Mouse (Mus musculus): ENCODE data around the gene Hist1h2be. TPM values are rescaled to one million over a fixed set of nuclear protein-coding genes. Genes with fewer than 3 reads are reported as not detected.
"Not testable (repeated sequence)": the region's sequence is repeated elsewhere in the genome, so short reads cannot be mapped to it uniquely, and the experiment has no call there.

Hist1h2be gene
- polyA plus RNA-seq, 1 experiment from 2014 or later = 2.5 TPM

DNA sequence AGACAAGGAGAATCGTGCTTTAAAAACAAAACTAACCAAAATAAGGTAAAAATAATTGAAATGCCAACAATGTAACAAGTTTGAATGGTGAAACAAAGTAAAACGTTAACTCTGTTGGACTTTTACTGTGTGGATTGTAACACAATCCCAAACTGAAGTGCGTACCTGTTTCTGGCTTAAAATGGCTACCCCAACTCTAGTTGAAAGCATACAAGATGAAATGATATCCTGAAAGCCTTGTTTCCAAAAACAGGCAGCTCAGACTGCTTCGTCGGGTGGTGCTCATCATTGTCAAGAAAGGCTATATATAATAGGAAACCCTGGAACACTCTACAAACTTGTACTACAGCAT, 59.4 kb downstream of the Hist1h2be start:
- not testable (repeated sequence) for H3K4me1 ChIP-seq (replicated peaks); H3K36me3 ChIP-seq; H3K27me3 ChIP-seq (ENCODE audit: insufficient read depth, poor library complexity, severe bottlenecking); DNase-seq (ENCODE audit: low spot score); H3K9me3 ChIP-seq
- Histone ChIP-seq H3K4me3 (peak overlapping the region; percentile 54), H3K27ac (peak overlapping the region; percentile 98; the same call in 1 of the 2 replicates)
- 1% methylated on average over 2 of the region's 5 CpGs for WGBS

GRCm38 (mm10) chr13:23560699-23561098, 60.2 kb downstream of the Hist1h2be start:
- Histone ChIP-seq H3K27ac (peak overlapping the region; percentile 74), H3K4me3 (peak overlapping the region; percentile 21; the same call in 1 of the 2 replicates)
- 23% methylated on average over 2 of the region's 2 CpGs for WGBS
- H3K9me3 ChIP-seq; H3K36me3 ChIP-seq; H3K4me1 ChIP-seq (replicated peaks); H3K27me3 ChIP-seq (ENCODE audit: insufficient read depth, poor library complexity, severe bottlenecking); DNase-seq (ENCODE audit: low spot score): not testable (repeated sequence)

GRCm38 (mm10) chr13:23556906-23557305, 64.0 kb downstream of the Hist1h2be start:
- Histone ChIP-seq H3K9me3 (no peaks in the 10 kb centered on the region), H3K4me1 (replicated peaks) (peaks cover 10% of the 10 kb centered on the region), H3K27me3 (ENCODE audit: insufficient read depth, poor library complexity, severe bottlenecking) (no peaks in the 10 kb centered on the region), H3K36me3 (no peaks in the 10 kb centered on the region), H3K27ac (peak overlapping the region; percentile 98), H3K4me3 (peak overlapping the region; percentile 71; the same call in 1 of the 2 replicates)
- DNase-seq (ENCODE audit: low spot score) = no peak
- 73% methylated on average over 3 of the region's 3 CpGs for WGBS

DNA sequence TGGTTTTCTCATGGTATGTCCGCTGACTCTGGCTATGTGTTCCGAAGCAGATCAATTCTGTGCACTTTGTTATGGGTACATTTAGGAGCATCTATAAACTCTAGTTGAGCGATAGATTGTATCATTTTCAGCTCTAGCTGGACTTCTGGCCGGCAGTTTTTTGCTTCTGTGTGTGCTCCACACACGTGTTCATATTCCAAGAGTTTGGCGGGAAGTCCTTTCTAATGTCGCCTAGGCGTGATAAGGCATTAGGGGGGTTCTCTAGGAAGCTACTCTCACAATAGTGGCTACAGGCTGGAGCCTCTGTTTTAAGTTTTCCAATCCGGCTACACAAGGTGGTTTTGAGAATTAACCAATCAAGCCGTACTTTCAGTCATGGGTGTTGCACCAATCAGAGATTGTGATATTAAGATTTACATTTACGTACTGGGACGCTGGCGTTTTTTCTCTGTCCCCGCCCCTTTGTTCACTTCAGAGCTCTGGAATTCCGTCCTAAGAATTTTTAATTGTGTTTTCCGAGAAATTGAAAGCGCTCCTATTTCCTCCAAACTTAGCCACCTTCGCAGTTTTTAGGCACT, 65.0 kb downstream of the Hist1h2be start:
- DNase-seq (ENCODE audit: low spot score) = peak; percentile 78
- Histone ChIP-seq H3K27ac (peak overlapping the region; percentile 98), H3K27me3 (ENCODE audit: insufficient read depth, poor library complexity, severe bottlenecking) (no peaks in the 10 kb centered on the region), H3K9me3 (no peaks in the 10 kb centered on the region), H3K4me3 (peak overlapping the region; percentile 71), H3K4me1 (replicated peaks) (peaks cover 15% of the 10 kb centered on the region), H3K36me3 (no peaks in the 10 kb centered on the region)
- under 1% methylated on average over 18 of the region's 18 CpGs for WGBS

- no peaks in the 10 kb centered on the region for H3K9me3 ChIP-seq
- peak; percentile 87 for DNase-seq (ENCODE audit: low spot score)
- H3K36me3 ChIP-seq = no peaks in the 10 kb centered on the region
- H3K27me3 ChIP-seq (ENCODE audit: insufficient read depth, poor library complexity, severe bottlenecking) = no peaks in the 10 kb centered on the region
- H3K4me1 ChIP-seq (replicated peaks) = peaks cover 18% of the 10 kb centered on the region
- under 1% methylated on average over 54 of the region's 54 CpGs for WGBS
- peak overlapping the region; percentile 98 for H3K27ac ChIP-seq
- H3K4me3 ChIP-seq = peak overlapping the region; percentile 71
Measured at GRCm38 (mm10) chr13:23554925-23555838, 65.7 kb downstream of the Hist1h2be start.

- H3K4me3 ChIP-seq = peak overlapping the region; percentile 71
- no peaks in the 10 kb centered on the region for H3K27me3 ChIP-seq (ENCODE audit: insufficient read depth, poor library complexity, severe bottlenecking)
- WGBS = 24% methylated on average over 9 of the region's 9 CpGs
- no peak for DNase-seq (ENCODE audit: low spot score)
- no peaks in the 10 kb centered on the region for H3K36me3 ChIP-seq
- no peaks in the 10 kb centered on the region for H3K9me3 ChIP-seq
- H3K27ac ChIP-seq = peak overlapping the region; percentile 98
- H3K4me1 ChIP-seq (replicated peaks) = peaks cover 18% of the 10 kb centered on the region
Measured at GRCm38 (mm10) chr13:23554393-23554792, 66.5 kb downstream of the Hist1h2be start.

- H3K27ac ChIP-seq = peak within 1 kb of the TSS; percentile 98
- peak within 1 kb of the TSS; percentile 55 for H3K4me3 ChIP-seq
- no peak for DNase-seq (ENCODE audit: low spot score)
- H3K9me3 ChIP-seq = no peaks in the 10 kb centered on the region
- peaks cover 18% of the 10 kb centered on the region for H3K4me1 ChIP-seq (replicated peaks)
- H3K36me3 ChIP-seq = no peaks in the 10 kb centered on the region
- no peaks in the 10 kb centered on the region for H3K27me3 ChIP-seq (ENCODE audit: insufficient read depth, poor library complexity, severe bottlenecking)
Measured at GRCm38 (mm10) chr13:23552962-23553361, 68.0 kb downstream of the Hist1h2be start, which contains the start of gene Hist1h1d. Gene Hist1h1d, plus strand, starts transcription at chr13:23553262.

DNA sequence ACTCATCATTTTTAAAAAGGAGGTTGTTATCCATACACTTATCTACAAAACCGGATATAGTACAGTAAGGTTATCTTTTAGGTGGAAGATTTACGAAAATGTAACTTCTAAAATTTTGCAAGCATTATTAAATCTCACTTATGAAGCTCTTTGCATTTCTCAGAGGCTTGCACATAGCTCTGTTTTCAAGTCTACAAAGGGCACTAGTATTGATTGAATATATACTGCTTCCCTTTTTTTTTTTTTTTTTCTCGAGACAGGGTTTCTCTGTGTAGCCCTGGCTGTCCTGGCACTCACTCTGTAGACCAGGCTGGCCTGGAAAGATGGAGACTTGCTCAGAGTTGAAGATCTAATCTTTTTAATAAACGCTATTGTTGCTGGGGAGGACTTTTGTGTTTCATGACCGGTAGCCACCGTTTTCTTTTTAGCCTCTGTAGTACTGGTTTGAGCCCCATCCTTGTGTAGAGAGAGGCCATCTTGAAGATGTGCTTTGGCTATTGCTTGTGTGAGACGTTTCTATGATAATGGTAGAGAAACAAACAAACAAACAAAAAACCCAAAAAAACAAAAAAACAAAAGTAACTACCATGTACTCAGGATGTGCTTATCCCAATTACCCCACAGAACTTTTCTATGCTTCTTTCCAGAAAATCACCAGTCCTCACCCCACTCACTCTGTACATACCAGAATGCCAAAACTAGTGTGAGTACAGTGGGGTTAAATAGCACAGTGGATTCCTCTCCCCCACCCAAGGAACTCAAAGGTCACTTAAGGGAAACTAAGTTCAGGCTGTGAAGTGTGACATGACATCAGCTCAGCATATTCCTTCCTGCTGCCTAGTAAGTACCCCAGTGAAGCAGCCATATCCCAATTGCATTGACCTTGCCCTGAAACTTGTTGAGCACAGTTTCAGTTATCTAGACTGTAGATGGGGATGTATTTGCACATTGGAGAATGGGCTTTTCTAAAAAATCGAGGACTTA, 68.7 kb downstream of the Hist1h2be start:
- WGBS = 56% methylated on average over 8 of the region's 8 CpGs
- peak overlapping the region; percentile 55 for H3K4me3 ChIP-seq

GRCm38 (mm10) chr13:23551146-23551834, 69.6 kb downstream of the Hist1h2be start, which contains the start of gene Hist1h4f:
Gene Hist1h4f, minus strand, starts transcription at chr13:23551648.
- not testable (repeated sequence) for H3K36me3 ChIP-seq; H3K9me3 ChIP-seq; H3K27me3 ChIP-seq (ENCODE audit: insufficient read depth, poor library complexity, severe bottlenecking)
- WGBS = under 1% methylated on average over 47 of the region's 47 CpGs
- Histone ChIP-seq H3K4me3 (peak within 1 kb of the TSS; percentile 55), H3K27ac (peak within 1 kb of the TSS; percentile 98), H3K4me1 (replicated peaks) (peaks cover 17% of the 10 kb centered on the region)
- peak; percentile 94 for DNase-seq (ENCODE audit: low spot score)

More for the DNA sequence above, 68.7 kb downstream of the Hist1h2be start:
- Histone ChIP-seq H3K9me3 (no peaks in the 10 kb centered on the region), H3K27ac (peak overlapping the region; percentile 98), H3K36me3 (no peaks in the 10 kb centered on the region), H3K27me3 (ENCODE audit: insufficient read depth, poor library complexity, severe bottlenecking) (no peaks in the 10 kb centered on the region), H3K4me1 (replicated peaks) (peaks cover 18% of the 10 kb centered on the region)
- DNase-seq (ENCODE audit: low spot score) = no peak

GRCm38 (mm10) chr13:23550761-23551145, 70.2 kb downstream of the Hist1h2be start:
- peak overlapping the region; percentile 98 for H3K27ac ChIP-seq
- H3K4me1 ChIP-seq (replicated peaks) = peaks cover 20% of the 10 kb centered on the region
- no peaks in the 10 kb centered on the region for H3K9me3 ChIP-seq
- H3K27me3 ChIP-seq (ENCODE audit: insufficient read depth, poor library complexity, severe bottlenecking) = no peaks in the 10 kb centered on the region
- no peaks in the 10 kb centered on the region for H3K36me3 ChIP-seq
- peak; percentile 33 for DNase-seq (ENCODE audit: low spot score)
- 9% methylated on average over 3 of the region's 3 CpGs for WGBS
- peak overlapping the region; percentile 55 for H3K4me3 ChIP-seq

- 82% methylated on average over 5 of the region's 5 CpGs for WGBS
- no peaks in the 10 kb centered on the region for H3K36me3 ChIP-seq
Measured at GRCm38 (mm10) chr13:23546694-23547093, 74.2 kb downstream of the Hist1h2be start.

GRCm38 (mm10) chr13:23544787-23545120, 76.2 kb downstream of the Hist1h2be start:
- not testable (repeated sequence) for DNase-seq (ENCODE audit: low spot score); H3K36me3 ChIP-seq; H3K9me3 ChIP-seq; H3K27me3 ChIP-seq (ENCODE audit: insufficient read depth, poor library complexity, severe bottlenecking)
- Histone ChIP-seq H3K4me1 (replicated peaks) (peaks cover 15% of the 10 kb centered on the region), H3K4me3 (peak overlapping the region; percentile 57), H3K27ac (peak overlapping the region; percentile 95)
- WGBS = 0% methylated on average over 14 of the region's 14 CpGs

More at GRCm38 (mm10) chr13:23546694-23547093, 74.2 kb downstream of the Hist1h2be start:
- Histone ChIP-seq H3K4me1 (replicated peaks) (peaks cover 24% of the 10 kb centered on the region), H3K4me3 (no peak overlapping the region), H3K27ac (peak overlapping the region; percentile 80), H3K9me3 (no peaks in the 10 kb centered on the region), H3K27me3 (ENCODE audit: insufficient read depth, poor library complexity, severe bottlenecking) (no peaks in the 10 kb centered on the region)
- DNase-seq (ENCODE audit: low spot score) = no peak
